In genomic region chr4:98910246-98910645, GRCm38 (mm10) we compare ENCODE assay signal across 16 mouse cellular contexts.
"Had no signal": no experiment of that assay in that cellular context is flagged by ENCODE, and none has a peak within 500 bp of the region (broad histone marks: within the 10 kb centered on the region; RNA-seq: fewer than 3 reads in every experiment).

No protein-coding gene starts in this region.

- H3K27ac ChIP-seq: neural tube, embryonic 13.5 days; neural tube, embryonic 15.5 days; stomach, embryonic 15.5 days; stomach, postnatal 0 days had no signal

- H3K9me3 ChIP-seq: neural tube, embryonic 13.5 days; neural tube, embryonic 15.5 days; stomach, embryonic 15.5 days had no signal

- H3K36me3 ChIP-seq: neural tube, embryonic 13.5 days; neural tube, embryonic 15.5 days; stomach, embryonic 15.5 days had no signal

- H3K4me1 ChIP-seq: neural tube, embryonic 13.5 days; neural tube, embryonic 15.5 days; stomach, embryonic 15.5 days had no signal

- H3K27me3 ChIP-seq: neural tube, embryonic 13.5 days; neural tube, embryonic 15.5 days; stomach, embryonic 15.5 days had no signal

- H3K4me3 ChIP-seq: neural tube, embryonic 13.5 days; neural tube, embryonic 15.5 days; stomach, embryonic 15.5 days had no signal

- H3K4me2 ChIP-seq: neural tube, embryonic 13.5 days; neural tube, embryonic 15.5 days; stomach, embryonic 15.5 days had no signal

- DNase-seq: retina, postnatal 1 day; right cerebral cortex, adult 18-20 months; right cerebral cortex, postnatal 14 days; right cerebral cortex, postnatal 25 days; right cerebral cortex, postnatal 4 days; spleen, adult 18-20 months; thymus, adult 18-20 months; thymus, adult 2 months; thymus, postnatal 14 days; thymus, postnatal 25 days; thymus, postnatal 36 days; thymus, postnatal 4 days had no signal

- H3K9ac ChIP-seq: neural tube, embryonic 13.5 days; neural tube, embryonic 15.5 days; stomach, embryonic 15.5 days had no signal
